Mouse (Mus musculus) cerebellum, adult 8-10 months (tissue): ENCODE measurements around the gene B4galnt2.

Source experiments
- DNase-seq: peaks from one replicate; pipeline ENCODE4 v3.0.0; 2022

B4galnt2 gene

DNA sequence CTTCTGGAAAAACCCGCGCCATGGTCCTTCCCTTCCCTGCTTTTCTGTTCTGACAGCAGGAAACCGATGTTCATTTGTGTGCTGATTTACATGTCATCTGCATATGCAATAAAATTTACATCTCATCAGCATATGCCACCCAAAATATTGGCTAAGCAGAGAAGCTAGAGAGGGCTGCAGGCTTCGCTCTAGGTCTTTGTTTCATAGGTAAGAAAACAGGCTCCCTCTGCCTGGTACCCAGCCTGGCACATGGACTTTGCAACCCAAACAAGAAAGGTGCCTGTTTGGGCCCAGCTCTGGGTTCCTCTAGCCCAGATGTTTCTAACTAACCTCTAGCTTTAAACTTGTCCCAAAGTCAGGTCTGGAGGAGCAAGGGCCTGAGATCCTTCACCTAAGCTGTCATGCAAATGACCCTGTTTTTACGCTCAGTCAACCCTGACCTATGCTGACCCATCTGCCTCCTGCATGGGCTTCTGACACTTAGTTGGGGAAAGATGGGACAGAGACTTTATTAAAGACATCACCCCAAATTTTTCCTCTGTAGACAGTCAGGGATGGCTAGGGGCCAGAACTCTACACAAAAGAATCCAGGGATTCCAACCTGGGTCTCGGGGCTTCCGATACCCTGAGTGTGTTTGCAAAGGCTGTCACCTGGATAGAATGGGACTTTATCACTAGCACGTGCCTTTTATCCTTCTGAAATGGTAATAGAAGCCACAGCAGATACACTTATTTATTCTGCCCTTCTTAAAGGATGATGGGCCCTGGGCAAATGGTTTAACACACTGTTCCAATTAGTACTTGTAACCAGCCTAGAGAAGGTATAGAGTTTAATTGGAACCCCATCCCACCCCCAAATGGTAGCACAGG, 75.5 kb downstream of the B4galnt2 start:
- no peak for DNase-seq

DNA sequence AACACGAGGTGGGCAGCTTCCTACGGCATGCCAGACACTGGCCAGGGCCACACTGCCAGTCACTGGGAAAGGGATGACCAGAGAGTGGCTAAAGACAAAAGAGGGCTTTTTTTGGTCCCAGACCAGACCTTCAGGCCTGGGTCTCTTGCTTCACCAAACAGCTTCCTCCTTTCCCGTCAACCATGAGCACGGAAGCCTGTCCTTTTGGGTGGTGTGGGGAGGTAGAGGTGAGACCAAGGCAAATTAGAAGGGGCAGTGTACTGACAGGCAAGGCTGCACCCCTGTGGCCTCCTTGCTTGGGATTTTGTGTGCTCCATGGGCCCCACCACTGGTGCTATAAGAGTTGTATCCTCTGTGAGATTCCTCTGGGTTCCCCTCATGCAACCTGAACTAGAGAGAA, 76.1 kb downstream of the B4galnt2 start:
- DNase-seq = no peak

DNA sequence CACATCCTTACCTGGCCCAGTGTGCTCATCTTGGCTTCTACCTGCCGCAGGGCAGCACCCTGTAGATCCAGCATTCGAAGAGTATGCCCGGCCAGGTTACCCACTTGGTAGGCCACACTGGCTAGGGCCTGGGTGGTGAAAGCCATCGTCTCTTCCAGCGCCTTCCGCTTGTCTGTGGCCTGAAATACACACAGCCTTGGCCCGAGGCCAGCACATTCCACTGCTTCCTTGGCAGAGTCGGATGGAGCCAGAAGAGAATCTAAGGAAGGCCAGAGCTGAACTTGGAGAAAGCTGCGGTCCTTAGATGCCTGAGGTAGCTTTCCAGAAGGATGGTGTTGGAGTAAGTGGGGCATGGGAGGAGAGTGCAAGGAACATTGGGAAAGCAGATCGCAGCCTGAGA, 77.6 kb downstream of the B4galnt2 start, which contains the start of gene Gngt2:
Gene Gngt2, plus strand, starts transcription at position 158 of the 400 bp plus-strand sequence.
- peak; percentile 41 for DNase-seq

DNA sequence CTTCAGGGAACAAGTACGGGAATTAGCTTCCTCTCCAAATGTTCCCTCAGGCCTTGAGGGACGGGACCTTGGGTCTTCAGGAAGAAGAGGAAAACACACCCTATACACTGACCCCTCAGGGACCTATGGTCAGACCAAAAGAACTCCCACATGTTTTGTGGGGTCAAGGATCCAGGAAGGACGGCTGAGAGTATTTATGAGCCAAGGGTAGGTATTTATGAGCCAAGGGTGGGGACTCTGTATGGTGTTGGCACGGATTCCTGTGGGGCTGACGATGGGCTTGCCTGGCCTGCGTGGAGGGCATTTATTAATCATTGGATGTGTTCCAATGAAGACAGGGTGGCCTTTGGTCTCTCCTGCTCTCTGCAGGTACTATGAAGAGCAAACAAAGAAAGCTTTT, 78.3 kb downstream of the B4galnt2 start:
- no peak for DNase-seq

DNA sequence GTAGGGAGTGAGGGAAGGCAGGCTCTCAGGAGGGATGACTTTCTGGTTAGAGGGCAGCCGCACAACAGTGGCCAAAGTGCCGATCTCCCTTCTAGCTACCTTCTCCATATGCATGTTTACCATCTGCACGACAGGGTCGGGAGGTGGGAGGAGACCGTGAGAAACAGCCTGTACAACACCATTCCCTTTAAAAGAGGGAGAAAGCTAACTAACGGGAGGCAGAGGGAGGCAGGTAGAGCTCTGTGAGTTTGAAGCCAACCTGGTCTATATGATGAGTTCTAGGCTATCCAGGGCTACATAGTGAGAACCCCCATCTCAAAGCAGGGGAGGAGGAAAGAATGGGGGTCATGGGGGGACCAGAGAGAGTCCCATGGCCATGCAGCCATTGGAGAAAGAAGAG, 78.9 kb downstream of the B4galnt2 start:
- DNase-seq = no peak

DNA sequence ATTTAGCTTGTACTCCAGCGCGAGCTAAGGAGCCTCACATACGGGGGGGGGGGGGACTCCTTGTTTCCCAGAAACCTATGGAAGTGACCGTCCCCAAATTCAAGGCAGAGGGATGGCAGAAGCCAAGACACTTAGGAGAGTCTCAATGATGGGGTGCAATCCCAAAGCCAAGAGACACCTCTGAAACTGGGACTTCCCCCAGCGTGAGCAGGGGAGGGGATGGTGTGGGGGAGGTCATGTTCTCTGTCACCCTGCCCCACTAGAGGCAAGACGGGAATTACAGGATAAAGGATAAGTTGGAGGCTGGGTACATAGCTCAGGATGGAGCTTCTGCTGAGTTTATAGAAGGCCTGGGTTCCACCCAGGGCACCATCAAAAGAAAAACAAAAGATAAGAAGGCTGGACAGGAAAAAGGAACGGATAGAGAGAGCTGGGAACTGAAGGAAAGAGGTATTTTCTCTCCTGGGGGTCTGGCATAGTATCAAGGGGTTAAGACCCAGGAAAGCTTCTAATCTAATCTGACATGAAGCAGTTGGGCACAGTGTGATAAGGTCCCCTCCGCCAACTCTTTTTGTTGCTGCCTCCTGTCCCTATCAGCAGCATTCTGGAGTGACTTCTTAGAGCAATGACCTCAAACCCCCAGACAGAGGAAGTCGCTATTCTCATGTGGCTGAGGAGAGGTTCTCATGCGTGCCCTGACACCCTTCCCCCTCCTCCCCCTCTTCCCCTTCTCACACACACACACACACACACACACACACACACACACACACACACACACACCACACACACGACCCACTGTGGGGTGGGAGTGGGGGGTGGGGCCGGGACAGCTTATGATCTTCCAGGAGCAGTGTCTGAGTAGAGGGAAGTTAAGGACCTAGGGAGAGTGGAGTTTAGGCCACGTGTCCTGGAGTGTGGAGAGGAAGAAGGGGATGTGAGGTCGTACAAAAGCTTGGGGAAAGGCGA, 79.7 kb downstream of the B4galnt2 start:
- DNase-seq = no peak

DNA sequence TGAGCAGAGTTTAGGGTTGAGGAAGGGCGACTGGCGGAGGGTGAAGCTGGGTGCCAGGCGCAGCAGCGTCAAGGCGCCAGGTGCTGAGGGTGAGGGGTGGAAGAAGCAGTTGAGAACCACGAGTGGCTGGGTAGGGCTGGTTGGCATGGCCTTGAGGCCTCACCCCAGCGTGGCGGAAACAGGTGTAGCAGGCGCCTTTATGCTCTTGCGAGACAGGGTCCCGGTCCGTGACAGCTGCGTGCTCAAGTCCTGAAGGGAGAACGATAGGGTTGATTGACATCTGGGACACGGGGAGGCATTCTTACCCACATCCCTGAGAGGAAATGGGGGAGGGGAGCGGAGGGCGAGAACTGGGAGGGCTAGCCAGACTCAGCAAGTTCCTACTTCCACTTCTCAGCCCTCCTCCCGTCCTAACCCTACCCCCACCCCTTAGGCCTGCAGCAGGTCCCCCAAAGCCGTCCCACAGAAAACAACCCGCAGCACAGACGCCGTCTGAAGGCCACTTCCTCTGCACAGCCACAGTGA, 80.5 kb downstream of the B4galnt2 start:
- DNase-seq = no peak

DNA sequence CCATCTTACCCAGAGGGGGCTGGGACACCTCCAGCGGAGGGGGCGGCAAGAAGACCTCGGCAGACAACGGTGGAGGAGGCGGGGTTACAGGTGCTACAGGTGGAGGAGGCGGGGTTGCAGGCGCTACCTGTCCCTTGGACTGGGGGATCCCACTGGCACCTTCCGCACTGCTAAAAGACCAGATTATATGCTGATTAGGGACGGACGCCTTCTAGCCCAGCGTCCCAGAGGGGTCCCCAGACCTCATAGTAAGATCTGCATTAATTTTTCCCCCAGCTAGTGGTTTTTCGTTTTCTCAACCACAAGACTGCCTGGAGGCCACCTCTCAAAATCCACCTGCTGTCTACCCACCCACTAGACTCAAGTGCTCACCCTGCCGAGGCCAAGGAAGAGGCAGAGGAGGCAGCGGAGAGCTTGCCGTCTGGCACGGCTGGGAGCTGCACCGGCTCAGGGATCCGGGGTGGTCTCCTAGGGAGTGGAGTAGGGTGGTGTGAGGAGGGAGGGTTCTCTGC, 81.0 kb downstream of the B4galnt2 start:
- no peak for DNase-seq

DNA sequence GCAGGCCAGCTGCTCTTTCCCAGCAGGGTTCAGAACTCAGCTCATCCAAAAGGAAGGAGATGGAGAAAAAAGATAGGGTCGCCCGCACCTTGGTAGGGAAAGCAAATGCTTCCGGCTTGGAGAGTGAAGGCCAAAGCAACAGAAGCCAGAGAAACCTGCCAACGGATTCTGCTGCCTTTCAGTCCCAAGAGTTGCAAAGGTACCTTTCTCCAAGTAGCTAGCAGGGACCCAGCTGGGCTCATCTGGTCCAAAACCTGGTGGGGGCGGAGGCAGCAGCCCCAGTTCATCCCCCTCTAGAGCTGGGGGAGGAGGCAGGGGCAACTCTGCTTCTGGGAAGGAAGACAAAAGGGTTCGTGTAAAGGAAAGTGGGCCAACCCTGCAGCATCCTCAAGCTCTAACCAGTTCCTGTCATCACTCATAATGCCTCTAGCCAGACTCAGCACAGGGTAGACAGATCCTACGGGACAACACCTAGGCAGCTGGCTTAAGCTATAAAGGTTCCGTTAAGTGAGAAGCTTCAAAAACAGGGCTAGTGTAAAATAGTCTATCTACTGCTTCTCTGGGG, 81.6 kb downstream of the B4galnt2 start:
- no peak for DNase-seq

DNA sequence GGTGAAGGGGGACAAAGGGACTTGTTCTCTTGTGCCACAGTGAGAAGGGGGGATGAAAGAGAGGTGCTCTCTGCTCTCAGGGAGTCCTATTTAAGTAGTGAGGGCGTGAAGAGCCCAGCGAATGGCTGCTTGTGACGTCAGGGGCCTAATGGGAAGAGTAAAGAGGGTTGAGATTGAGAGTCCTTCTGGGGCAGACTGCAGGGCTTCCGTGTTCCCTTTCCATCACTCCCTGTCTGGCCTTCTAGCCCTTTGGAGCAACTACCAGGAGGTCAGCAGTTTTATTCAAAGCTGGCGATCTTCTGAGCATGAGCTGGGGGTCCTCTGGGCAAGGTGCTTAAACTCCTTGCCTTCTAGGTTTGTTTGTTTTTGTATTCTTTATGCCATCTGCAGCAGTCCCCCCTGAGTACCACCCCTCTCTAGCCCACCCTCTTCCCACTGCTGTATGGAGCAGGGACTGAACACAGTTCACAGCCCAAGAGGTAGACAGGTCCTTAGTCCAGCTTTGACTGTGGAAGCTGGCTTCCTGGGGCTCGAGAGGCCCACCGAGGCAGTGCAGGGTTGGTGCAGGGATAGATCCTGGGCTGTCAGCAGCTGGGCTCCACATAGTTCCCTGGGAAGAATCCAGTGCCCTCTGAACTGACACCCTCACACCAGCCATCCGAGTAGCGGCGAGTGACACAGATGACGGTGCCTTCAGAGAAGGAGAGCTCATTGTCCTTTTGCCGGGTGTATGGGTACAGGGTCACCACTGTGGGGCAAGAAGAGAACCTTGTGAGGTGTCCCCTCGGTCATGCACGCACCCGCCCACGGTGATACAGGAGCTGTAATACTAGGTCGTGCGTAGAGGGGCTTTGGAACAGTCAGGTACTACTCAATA, 82.3 kb downstream of the B4galnt2 start:
- no peak for DNase-seq

DNA sequence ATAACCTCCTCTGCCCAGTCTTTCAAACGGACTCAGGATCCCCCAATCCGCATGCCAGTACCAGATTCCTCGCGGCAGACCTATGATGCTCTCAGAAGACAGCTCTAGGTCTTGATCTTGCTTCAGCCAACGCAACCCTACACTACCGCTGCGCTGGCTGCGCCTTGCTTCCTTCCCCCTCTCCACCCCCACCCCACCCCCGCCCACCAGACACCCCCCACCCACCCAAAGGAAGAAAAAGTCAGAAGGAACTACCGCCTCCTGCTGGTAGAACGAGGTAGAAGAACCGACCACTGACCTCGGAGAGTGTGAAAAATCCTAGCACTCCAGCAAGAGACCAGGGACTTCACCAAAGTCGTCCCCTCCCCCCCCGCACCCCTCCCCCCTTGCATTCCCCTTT, 83.0 kb downstream of the B4galnt2 start:
- DNase-seq = no peak

DNA sequence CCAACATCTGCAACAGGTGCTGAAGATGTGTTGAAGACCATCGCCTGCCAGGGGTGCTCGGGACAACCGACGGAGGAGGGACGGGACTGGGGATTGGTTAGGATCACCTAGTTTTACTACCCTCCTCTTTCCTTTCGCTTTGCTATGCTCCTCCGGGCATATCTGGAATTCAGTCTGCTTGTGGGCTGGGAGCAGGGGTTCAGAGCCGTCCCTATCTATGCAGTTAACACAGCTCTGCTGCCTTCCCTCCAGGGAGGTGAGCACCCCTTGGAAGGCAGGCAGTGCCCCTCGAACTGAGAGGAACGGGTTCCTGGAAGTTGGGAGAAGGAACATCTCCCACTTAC, 83.4 kb downstream of the B4galnt2 start:
- no peak for DNase-seq

DNA sequence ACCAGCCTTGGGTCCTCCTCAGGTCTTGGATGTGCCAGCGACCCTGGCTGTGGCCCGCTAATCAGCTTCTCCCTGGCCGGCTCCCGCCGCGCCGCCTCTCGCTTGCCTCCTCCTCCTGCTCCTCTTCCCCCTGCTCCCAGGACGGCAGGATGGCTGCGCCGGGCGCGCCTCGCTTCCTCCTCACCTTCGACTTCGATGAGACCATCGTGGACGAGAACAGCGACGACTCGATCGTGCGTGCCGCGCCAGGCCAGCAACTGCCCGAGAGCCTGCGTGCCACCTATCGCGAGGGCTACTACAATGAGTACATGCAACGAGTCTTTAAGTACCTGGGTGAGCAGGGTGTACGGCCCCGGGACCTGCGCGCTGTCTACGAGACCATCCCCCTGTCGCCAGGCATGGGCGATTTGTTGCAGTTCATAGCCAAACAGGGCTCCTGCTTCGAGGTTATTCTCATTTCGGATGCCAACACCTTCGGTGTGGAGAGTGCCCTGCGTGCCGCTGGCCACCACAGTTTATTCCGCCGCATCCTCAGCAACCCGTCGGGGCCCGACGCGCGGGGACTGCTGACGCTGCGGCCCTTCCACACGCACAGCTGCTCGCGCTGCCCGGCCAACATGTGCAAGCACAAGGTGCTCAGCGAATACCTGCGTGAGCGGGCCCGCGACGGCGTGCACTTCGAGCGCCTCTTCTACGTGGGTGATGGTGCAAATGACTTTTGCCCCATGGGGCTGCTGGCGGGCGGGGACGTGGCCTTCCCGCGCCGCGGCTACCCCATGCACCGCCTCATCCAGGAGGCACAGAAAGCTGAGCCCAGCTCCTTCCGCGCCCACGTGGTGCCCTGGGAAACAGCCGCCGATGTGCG, 84.0 kb downstream of the B4galnt2 start:
- no peak for DNase-seq

DNA sequence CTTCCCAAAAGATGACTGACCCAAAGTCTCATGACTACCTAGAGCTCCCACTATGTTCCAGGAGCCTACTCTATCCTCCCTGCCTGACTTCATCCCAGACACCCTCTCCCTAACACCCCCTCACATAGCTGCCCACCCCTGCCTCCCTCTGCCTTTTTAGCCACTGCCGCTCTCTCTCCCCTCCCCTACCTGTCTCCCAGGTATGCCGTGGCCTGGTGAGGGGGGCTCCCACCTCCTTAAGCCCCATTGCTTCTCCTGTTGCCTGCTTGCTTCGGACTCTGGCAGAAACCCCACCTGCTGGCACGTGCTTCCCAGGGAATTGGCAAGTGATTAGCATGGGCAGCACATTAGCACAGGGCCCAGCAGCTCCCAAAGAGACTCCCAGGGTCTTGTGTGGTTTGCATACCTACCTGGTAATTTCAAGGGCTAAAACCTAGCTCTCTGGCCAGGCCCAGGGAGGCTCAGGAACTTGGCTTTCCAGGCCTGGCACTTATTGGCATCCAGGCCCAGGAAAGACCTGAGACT, 85.1 kb downstream of the B4galnt2 start:
- DNase-seq = no peak

DNA sequence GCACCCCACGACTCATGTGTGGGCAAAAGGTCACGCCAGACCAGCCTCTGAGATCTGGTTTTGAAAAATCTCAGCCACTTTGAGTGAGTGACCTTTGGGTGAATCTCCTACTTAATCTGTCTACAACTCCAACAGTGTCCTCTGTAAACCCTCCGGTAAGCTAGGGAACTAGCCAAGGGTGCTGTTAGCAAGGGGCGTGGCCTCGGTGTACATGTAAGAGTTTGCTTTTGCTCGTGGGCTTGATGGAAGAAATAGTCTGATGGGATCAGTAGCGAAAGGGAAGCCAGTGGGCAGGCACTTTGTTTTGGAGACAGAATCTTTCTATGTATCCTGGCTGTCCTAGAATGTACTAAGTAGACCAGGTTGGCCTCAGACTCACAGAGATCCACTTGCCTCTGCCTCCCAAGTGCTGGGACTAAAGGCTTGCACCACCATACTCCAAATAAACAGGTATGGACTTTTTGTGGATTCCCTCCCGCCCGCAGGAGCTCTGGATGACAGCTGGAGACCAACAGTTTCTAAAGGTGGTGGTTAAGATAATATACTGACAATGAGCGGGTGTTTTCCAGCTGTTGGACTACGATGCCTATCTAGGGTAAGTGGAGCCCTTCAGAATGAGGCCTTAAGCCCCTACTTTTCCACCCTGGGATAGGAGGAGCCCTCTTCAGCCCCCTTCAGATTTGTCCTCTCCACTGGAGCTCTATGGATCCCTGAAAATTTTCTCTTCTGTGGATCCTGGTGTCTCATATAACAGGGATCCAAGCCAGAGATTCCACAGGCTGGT, 86.3 kb downstream of the B4galnt2 start:
- no peak for DNase-seq

DNA sequence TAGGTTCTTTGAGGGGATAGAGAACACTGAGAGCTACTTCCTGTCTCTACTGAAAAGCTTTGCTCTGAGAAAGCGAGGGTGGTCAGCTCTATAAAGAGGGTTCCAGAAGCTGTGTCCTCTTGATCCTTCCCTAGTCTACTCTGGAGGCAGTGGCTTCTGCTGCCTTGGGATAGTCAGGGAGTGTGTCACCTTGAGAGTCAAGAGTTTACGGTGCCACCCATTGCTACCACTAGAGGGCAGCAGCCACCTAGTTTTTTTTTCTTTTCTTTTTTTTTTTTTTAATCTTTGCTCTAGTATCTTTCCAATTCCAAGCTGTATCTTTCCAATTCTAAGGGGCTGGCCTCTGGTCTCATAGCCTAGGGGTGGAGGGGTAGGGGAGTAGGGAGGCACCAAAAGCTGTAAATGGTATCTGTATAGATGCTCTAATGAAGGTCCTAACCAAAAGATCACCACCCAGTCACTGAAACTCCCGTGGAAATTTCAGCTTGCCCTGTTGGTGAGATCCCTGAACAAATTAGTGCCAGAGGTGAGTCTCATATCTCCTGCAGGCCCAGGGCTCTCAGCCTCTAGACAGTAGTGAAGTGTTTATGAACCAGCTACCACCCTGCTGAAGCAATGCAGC, 87.1 kb downstream of the B4galnt2 start:
- peak; percentile 77 for DNase-seq

DNA sequence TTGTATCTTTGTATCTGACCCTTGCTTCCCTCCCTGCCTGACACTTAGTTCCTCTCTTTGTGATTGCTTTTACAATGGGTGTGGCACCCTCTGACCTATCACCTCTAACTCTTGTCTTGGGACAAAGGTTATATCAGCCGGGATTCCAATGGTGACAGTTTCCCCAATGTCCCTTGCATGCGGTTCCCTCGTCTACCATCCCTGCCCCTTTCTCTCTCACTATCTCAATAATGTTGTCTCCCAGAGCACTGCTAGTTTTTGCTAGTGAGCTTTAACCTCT, 87.6 kb downstream of the B4galnt2 start:
- DNase-seq = no peak

DNA sequence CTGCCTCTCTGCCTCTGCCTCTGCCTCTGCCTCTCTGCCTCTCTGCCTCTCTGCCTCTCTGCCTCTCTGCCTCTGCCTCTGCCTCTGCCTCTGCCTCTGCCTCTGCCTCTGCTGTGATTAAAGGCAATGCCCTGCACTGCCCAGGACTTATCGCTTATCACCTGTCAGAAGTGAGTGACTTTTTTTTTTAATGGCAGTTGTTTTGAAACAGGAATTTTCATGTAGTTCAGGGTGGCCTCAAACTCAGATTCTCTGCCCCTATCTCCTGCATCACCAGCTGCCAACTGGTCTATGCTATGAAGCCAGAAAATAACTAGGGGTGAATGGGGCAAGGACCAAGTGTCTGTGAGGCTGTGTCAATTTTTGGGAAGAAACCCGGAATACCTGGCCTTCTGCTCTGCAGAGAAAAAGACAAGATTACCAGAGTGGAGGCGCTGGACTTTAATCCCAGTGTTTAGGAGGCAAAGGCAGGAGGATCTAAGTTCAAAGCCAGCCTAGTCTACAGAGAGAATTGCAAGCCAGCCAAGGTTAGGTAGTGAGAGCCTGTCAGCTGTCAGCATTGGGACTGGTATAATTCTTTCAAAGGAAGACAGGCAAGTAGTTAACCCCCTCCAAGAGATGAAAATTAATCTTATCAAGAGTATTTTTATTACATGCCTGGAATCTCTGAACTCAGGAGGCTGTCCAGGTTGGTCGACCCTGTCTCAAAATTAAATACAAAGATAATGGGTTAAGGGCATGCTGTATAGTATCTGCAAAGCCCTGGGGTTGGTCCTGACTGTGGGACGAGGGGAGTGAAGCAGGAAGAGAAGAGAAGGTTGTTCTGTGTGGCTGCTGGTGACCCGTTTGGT, 88.1 kb downstream of the B4galnt2 start:
- DNase-seq = no peak

DNA sequence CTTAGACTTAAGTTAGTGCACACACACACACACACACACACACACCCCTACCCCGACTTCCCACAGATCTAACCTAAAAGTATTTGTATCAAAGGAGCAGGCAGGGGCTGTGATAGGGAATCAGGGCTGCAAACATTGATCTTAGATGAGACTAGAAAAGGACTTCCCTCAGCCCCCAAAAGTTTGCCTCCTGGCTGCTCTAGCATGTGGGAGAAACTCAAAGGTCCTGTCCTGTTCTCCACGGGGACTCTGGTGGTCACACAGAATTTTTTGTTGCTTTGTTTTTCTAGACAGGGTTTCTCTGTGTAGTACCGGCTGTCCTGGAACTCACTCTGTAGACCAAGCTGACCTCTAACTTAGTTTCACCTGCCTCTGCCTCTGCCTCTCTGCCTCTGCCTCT, 89.1 kb downstream of the B4galnt2 start:
- DNase-seq = no peak
